Mouse (Mus musculus) lung, postnatal 25 days (tissue): ENCODE results near the gene Dtymk.

Source experiments
- DNase-seq: peaks from one replicate; pipeline ENCODE4 v3.0.0; 2022; ENCODE audit warnings: low spot score

The Dtymk gene

DNA sequence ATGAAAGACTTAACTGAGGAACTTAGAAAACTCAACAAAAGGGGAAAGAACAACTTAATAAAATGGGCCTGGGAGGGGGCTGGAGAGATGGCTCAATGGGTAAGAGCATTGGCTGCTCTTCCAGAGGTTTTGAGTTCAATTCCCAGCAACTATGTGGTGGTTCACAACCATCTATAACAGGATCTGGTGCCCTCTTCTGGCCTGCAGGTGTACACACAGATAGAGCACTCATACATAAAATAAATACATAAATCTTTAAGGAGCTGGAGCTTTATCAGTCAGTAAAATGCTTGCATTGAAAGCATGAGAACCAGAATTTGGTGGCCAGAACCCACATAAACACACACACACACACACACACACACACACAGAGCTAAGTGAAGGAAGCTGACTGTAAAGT is 58.8 kb downstream of the Dtymk start:
- no peak for DNase-seq
